Mouse (Mus musculus) adrenal gland (tissue): ENCODE results near the gene Pik3r4.

Experiments
- intact Hi-C: fragments of 180-260 bp; cut with DNase I; formaldehyde crosslinking; loops from one replicate; pipeline ENCODE4 v1.15.1; 2025
- long read RNA-seq, 2 experiments: library from polyadenylated mRNA; unstranded; transcript quantifications; one replicate each; pipeline ENCODE4 v2.0.0; 2020; ENCODE audit warnings: borderline replicate concordance in 1 of 2; ENCODE audit not compliant: insufficient replicate concordance in 1 of 2

Gene Pik3r4
- long read RNA-seq, experiment 1, full-length matches to known transcripts = 1 of 1 reads
- long read RNA-seq, experiment 1, partial matches to known transcripts = 0 of 1 reads
- long read RNA-seq, experiment 1, other reads (novel, unspliced or antisense) = 0 of 1 reads
- long read RNA-seq, experiment 2, full-length matches to known transcripts = 2 of 4 reads
- long read RNA-seq, experiment 2, partial matches to known transcripts = 0 of 4 reads
- long read RNA-seq, experiment 2, other reads (novel, unspliced or antisense) = 2 of 4 reads

DNA sequence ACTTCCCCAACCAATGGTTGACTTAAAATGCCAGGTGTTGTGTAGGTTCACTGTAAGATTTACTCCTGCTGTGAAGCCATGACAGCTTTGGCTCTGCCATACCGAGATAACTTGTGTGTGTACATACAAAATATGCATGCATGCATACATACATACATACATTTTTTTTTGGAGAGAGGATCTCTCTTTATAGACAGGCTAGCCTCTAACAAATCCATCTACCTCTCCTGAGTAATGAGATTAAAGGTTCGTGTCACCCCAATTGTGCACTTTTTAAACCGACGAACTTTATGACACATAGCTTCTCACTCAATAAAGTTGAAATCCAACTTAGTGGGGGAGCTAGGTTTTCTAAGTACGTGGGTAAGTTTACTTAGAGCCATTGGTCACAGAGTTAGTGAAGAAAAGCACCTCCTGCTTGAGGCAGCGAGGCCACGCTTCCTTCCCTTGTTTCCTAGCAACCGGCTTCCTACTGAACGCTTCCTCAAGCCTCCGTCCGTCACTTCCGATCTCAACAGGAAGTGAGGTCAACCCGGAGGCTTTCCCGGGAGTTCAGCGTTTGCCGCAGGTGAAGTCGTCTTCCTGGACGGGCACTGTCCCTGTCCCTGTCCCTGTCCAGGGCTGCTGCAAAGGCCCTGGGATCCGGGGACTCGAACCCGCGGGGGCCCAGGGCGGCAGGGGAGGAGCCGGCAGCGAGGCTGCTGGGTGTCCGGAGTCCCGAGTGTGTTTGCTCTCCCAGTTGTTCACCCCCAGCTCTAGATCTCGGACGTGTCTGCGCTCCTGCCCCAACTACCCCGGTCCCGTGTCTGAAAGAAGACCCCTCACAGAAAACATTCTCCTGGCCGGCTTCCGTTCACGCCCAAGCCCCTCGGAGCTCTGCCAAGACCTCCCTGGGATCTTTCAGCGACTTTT, at the start of gene Pik3r4:
Pik3r4 (plus strand) TSS at position 519 of the 912 bp plus-strand sequence.
- intact Hi-C loops = loop anchor here (10.0 kb wide), 1 partner anchor 148 kb away; no protein-coding TSS in a partner anchor

DNA sequence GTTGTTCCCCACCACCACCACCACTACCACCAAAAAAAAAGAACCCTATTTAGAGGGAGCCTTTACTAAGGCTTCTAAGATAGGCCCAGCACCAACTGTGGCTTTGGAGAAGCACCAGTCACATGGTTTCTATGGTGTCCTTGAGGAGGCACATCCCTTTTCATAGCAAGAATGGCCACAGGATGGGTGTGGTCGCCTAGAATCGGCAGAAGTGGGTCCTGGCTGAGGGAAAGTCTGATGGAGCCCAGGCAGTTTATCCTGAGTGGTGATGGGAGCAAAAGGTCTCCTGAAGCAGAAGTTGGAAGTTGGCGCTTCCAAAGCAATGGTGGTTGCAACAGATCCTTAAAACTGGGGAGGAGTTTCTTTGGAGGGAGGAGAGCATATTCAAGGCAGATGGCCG, 43.9 kb upstream of the Pik3r4 start:
- intact Hi-C loops = no loop called here

DNA sequence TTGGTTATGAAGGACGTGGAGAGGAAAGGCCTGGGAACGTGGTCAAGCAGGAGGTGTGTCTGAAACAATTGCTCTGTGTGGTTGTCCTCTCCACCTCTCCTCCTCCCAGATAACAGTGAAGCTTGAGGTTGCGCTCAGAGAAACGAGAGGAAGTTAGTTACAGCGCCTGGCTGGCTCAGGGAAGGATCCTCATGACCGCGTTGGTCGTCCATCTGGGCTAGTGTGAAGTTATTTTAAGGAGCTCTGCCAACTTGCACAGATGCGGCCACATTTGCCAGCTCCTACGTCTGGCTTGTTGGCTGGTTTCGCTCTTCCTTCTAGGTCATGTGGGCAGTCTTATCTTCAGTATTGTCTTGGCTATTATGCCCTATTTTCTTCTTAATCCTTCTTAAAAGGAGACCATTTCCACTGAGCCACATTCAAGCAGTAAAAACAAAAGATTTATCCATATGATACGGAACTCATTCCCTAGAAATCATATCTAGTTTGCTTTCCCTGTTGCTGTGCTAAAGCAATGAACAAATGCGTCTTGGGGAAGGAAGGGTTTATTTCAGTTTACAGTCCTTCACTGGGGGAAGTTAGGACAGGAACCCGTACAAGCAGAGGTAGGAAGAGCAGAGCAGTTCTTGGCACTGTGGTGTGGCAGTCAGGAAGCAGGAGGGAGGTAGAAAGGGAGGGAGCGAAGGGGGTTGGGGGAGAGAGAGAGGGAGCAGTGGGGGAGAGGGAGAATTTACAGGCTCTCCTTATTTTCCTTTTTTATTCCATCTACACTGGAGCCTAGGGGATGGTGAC, 30.6 kb upstream of the Pik3r4 start:
- intact Hi-C loops = no loop called here

DNA sequence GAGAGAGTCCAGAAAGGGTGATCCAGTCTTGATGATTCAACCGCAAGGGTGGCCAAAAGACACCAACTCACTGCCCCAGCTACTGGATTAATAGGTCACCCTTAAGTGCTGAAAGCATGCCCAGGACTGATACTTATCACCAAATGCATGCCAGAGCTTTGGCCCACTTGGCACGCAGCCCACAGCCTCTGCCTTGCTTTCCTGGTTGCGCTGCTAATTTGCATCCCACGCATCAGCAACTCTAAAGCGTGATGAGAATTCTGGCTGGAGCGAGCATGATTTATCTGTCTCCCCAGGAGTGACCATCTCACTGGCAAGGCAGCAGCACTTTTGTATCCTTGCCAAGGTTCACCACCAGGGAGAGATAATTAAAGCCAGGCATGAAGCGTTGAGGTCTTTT, 29.9 kb upstream of the Pik3r4 start:
- intact Hi-C loops = no loop called here

DNA sequence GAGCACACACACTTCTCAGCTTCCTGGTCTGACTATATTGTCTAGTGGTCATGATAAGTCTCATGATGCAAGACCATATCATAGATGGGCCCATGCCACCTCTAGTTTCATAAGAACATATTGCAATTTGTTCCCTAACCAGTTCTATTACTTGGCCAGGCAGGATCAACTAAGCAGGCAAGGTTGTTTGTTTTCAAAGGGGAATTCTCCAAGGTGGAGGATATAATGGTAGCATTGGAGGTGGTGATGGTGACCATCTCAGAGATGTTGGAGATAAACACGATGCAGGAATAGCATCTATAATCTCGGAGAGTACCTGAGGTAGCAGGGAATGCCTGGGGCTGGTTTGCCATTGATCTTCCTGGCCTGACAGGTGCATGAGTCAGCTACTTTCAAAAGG, 26.8 kb upstream of the Pik3r4 start:
- intact Hi-C loops = no loop called here

DNA sequence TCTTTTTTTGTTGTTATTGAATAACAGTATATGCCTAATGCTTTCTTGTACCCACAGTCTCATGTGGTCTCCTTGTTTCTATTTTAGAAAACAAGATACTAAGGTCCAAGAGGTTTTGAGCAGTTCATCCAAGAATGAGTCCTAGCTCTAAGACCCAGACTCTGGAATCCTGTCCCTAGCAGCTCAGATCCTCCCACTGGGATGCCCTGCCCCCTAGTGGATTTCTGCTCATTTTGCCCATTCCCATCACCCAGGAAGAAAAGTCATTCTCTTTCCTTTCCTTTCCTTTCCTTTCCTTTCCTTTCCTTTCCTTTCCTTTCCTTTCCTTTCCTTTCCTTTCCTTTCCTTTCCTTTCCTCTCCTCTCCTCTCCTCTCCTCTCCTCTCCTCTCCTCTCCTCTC, 25.5 kb upstream of the Pik3r4 start:
- intact Hi-C loops = loop anchor here (1.0 kb wide), 1 partner anchor 122 kb away; no protein-coding TSS in a partner anchor

DNA sequence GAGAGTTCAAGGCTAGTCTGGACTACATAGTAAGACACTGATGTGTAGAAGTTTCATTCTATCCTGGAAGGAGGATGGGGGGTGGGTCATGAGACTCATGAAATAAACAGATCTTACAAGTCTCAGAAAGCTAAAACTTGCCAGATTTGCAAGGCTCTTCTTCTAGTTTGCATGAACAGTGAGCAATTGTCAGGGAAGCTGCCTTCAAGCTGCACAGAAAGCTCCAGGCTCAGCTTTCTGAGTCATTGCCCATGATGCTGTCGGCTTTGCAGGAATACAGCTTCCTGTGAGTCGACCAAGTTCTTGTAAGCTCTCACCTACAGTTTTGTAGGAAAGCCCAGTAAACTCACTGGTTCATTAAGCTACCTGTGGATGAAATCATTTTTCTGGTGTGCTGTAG, 8.8 kb upstream of the Pik3r4 start:
- intact Hi-C loops = no loop called here

DNA sequence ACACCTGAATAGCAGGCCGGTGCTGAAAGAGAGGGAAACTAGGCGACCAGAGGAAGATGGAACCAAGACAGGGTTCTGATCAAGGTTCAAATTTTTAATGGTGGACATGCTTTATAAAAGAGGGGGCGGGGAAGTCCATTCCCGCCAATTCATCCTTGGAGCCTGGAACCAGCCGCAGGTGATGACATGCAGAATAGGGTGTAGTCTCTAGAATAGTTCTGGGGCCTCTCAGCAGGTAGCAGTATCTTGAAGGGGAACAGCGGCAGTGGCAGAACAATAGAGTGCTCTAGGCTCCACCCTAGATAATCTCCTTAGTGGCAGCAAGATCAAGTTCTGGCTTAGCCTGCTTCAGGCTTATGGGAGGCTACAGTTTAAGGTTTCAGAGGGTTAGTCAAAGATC, 1.4 kb upstream of the Pik3r4 start:
- intact Hi-C loops = loop anchor here (10.0 kb wide), 1 partner anchor 147 kb away; no protein-coding TSS in a partner anchor

DNA sequence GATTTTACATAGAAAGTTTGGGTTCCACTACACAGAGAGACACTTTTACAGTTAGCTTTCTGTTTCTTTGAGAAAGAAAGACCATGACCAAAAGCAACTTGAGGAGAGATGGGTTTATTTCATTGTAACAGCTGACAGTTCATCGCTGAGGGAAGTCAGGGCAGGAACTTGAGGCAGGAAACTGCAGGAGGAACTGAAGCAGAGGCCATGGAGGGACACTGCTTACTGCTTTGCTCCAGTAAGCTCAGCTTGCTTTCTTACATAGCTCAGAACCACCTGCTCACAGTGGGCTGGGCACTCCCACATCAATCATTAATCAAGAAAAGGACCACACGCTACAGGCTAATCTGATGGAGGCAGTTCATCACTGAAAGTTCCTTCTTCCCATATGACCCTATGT, 13.4 kb downstream of the Pik3r4 start:
- intact Hi-C loops = no loop called here

DNA sequence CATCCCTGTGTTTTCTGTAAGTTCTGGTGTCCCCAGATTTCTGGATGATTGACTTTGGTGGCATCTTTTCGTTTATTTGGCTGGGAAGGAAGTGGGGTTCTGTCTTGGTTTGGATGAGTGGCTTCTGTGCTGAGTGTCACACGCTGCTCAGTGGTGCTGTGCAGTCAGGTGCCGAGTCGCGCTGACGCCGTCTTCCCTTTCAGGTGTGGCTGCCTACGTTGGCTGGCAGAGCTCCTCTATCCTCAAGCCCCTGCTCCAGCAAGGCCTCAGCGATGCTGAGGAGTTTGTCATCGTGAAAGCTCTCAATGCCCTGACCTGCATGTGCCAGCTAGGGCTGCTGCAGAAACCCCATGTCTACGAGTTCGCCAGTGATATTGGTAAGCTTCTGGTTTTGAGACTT, 15.4 kb downstream of the Pik3r4 start:
- intact Hi-C loops = no loop called here

DNA sequence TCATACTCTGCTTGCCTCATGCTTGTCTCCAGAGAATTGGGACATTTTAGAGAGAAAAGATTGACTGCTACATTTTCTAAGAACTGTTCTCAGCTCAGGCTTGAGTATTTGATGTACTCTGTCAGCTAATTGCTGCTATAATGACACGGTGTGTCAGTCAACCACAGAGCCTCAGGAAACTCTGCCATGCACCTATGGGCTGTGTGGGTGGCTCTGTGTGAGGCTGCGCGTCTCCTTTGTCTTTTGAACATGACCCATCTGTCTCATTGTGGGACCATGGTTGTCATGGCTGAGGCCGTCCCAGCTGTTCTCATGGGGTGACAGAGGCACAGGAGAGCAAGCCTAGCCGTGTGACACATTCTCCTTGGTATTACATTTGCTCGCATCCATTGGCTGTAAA, 17.1 kb downstream of the Pik3r4 start:
- intact Hi-C loops = no loop called here

DNA sequence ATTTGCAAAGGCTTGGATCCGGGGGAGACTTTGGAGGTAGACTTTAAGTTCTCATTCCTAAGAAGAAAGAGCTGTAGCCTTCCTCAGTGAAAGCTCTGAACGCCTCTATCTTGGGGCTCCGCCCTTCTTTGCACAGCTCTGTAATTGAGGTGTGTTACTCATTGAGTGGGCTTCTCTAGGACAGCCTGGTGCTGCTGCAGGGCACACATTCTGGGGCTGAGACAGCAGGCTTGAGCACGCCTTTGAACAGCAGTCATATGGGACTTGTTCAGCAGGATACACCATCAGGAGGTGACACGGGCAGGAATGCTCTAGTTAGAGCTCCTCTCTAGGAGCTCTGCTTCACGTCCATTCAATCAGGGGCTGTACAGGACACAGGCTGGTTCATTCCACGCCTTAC, 22.5 kb downstream of the Pik3r4 start:
- intact Hi-C loops = no loop called here

DNA sequence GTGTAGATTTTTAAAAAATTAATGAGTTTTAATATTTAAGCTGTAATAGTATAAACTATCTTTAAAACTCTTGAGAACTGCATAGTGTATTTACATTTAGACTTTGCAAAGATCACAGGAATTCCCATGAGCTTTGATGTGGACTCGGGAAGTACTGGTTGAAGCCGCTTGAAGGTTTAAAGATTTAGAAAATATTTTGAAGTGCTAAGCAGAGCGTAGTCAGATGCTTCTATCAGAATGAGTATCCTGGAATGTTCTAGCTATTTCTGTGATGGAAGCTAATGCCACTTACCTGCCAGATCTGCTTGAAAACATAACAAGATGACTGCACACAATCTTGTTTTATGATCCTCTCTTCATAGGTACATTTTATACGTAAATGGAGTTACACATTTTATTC, 28.1 kb downstream of the Pik3r4 start:
- intact Hi-C loops = no loop called here

DNA sequence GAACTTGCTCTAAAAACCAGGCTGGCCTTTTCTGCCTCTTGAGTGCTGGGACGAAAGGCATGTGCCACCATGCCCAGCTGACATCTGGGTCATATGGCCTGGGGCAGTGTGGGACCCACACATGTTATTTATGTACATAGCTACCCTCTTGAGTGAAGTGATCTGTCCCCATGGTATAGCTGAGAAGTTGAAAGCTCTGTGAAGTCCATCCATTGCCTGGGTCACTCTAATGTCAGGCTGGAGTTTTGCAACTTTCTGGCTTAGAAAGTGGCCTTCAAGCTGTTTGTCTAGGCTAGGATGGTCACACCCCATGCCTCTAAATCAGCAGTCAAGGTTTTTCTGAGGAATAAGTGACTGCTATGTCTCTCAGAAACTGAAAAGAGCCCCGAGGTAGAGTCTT, 29.3 kb downstream of the Pik3r4 start:
- intact Hi-C loops = no loop called here

DNA sequence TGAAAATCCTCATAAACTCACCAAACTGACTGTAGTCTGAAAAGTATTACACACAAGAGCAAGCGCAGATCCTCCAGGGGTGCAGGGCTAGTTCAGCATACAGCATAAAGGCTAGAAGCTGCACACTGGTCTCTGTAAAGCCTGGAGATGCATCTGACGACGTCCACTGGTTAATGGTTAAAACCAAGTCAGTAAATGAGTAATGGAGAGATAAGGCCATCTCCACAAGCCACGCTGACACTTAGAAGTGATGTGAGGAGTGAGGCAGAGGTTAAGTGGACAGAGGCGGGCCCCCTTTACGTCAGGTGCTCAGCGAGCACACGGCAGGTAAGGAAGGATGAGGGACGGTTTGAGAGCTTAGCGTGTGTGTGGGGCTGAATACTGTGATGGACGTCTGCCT, 33.2 kb downstream of the Pik3r4 start:
- intact Hi-C loops = no loop called here

DNA sequence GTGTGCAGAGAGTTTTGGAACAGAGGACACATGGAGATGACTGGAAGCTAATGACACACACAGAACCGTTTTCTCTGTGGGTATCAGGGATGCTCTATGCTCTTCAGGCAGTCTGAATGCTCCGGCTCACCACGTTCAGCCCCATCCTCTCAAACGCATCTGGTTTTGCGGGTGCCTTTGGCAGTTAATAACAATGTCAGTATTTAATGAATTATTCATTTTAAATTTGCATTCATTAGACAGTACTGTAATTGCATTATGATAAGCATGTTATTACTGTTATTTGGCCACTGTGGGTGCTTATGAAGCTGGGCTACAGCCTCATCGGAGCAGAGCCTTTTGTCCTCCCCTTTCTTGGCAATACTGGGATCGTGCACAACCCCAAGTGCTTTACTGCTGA, 38.6 kb downstream of the Pik3r4 start:
- intact Hi-C loops = no loop called here

DNA sequence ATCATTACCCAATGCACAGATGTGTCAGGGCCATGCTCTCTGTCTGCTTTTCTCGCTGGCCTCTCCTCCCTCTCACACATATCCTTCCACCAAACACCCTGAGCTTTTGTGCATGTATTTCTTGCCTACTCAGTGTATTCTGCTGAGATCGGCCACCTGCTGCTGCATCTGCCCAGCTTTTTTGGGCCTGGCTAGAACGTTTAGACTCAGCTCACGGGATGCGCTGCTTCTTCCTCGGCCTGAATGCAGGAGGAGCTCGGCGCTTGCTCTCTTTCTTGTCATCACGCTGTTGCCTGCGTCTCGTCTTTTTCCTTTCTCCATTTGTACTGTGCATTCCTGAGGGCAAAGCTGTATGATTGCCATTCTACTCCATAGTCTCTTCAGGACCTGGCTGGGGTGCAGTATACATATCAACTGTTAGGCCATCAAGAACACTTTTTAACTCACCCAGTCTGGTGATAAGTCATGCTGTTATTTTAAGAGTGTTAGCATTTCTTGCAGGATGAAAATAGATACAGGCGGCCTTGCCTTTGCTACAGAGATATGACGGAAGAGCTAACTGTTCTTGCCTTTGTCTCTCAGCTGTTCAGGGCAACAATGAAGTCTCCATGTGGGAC, 41.9 kb downstream of the Pik3r4 start:
- intact Hi-C loops = no loop called here

DNA sequence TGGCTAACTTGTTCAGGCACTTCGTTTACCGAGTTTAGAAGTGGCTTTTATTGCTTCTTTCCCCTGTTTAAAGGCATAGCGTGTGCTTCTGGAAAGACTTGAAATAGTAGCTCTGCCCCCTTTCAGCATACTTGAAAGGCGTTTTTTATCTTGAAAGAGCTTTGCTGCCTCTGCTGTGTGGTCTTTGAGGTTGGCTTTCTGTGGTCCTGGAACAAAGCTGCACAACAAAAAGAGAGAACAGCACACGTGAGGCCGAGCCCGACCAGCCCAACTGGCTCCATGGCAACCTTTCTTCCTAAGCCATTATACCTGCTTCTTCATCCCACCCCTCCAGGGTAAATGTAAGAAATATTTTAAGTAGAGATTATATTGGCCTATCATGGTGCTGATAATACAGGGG, 46.7 kb downstream of the Pik3r4 start:
- intact Hi-C loops = no loop called here

DNA sequence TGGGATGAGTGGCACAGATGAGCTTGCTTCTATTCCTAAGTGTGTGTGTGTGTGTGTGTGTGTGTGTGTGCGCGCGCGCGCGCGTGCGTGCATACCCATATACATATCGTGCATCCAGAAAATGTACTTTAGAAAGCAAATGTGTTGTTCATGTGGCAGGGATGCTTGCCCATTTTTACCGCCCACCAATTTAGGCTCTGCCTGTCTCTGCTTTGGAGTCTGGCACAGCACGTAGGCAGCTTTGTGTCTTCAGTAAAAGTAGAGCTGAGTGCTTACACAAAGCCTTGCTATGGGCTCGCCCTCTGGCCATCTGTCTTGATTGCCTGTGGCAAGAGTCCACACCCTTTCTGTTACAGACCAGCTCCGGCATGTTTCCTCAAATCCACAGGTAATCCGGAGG, 49.7 kb downstream of the Pik3r4 start:
- intact Hi-C loops = loop anchor here (2.0 to 5.0 kb wide), 2 partner anchors 296 to 345 kb away; no protein-coding TSS in a partner anchor

DNA sequence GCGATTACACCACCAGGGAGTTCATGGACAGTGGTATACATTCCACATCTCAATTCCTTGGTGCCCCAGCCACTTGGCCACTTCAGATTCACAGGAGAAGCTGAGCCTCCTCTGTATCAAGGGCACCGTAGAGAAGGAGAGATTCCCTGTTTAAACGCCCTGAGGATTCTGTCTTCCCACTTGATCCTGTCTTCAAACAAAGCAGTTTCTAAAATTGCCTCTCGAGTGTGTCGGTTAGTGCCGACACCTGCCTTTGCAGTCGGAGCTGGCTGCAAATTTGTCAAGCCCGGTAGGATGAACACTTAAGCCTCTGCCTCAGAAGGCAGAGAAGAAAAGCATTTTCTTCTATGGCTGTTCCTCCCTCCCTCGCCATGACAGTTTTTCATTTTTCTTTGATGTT, 50.3 kb downstream of the Pik3r4 start:
- intact Hi-C loops = loop anchor here (2.0 to 5.0 kb wide), 2 partner anchors 296 to 344 kb away; no protein-coding TSS in a partner anchor

DNA sequence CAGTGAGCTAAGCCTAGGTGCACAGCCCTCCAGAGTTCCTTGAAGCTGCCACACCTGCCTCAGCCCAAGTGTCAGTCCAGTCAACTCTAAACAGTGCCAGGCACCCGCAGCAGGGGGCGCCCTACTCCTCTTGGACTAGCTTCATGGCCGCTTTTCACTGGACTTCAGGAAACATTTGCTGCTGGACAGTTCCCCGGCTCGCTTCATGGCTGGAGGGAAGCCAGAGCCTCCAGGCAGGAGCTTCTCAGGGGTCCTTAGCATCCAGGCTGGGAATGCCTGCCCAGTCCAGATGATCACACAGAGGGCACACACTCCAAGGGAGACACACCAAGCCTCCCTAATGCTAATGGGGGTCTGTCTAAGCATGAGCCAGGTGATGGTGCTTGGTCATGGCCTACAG, 51.1 kb downstream of the Pik3r4 start:
- intact Hi-C loops = loop anchor here (1.0 to 5.0 kb wide), 3 partner anchors 163 to 343 kb away; no protein-coding TSS in a partner anchor
